Mouse (Mus musculus) G1E (cell line): ENCODE measurements at regions not wholly inside any gene's neighbourhood (a gene's known extent, or its start where the extent isn't known, plus 50 kb on each side); places are given as distances from the start of the nearest gene placed in this dataset.

Experiments
- CTCF ChIP-seq: IDR thresholded peaks from 2 replicates; pipeline ENCODE4 v1.5.1; 2012; ENCODE audit warnings: low read depth, low read length, inconsistent platforms, mixed read lengths
- POLR2AphosphoS5 ChIP-seq: IDR thresholded peaks from 2 replicates; pipeline ENCODE4 v1.6.1; 2012; ENCODE audit warnings: low read depth, low read length, inconsistent platforms; ENCODE audit not compliant: insufficient replicate concordance
- TAL1 ChIP-seq: conservative IDR thresholded peaks from 2 replicates; pipeline ENCODE4 v1.6.1; 2012; ENCODE audit warnings: low read depth, low read length, inconsistent platforms, mixed read lengths

- TF ChIP-seq CTCF: no peak
- TF ChIP-seq TAL1: no peak
- TF ChIP-seq POLR2AphosphoS5: no peak
These were observed 180.1 kb downstream of the Mroh4 start for GRCm38 (mm10) chr15:74455921-74456674.
